Mouse (Mus musculus): ENCODE measurements around the gene Olfml2b.

GRCm38 (mm10) chr1:170694821-170695291 is 50.5 kb downstream of the Olfml2b start:
- no peak for TF ChIP-seq CTCF (IDR thresholded peaks at IDR 0.05; ENCODE audit: low read depth, low read length)
- no peak for TF ChIP-seq EP300 (IDR thresholded peaks at IDR 0.05; ENCODE audit: insufficient read depth, low read depth, low read length)
- TF ChIP-seq POLR2A (IDR thresholded peaks at IDR 0.05; ENCODE audit: insufficient read depth, low read length) = no peak
